Mouse (Mus musculus) C2C12 (cell line): ENCODE data around the gene Elmo3. TPM values are rescaled to one million over a fixed set of nuclear protein-coding genes. Genes with fewer than 3 reads are reported as not detected.

ENCODE experiments used
- H3K27me3 ChIP-seq: one replicate; pipeline ENCODE4 v1.6.1; 2011; ENCODE audit not compliant: control insufficient read depth, insufficient read depth, insufficient read length
- H3K36me3 ChIP-seq: one replicate; pipeline ENCODE4 v1.6.1; 2011; ENCODE audit not compliant: control insufficient read depth, insufficient read depth
- H3K4me3 ChIP-seq: one replicate; pipeline ENCODE4 v1.5.1; 2011; ENCODE audit warnings: mild to moderate bottlenecking, control low read depth; ENCODE audit not compliant: poor library complexity, insufficient read depth, severe bottlenecking
- H3K79me2 ChIP-seq: one replicate; pipeline ENCODE4 v1.6.1; 2011; ENCODE audit not compliant: control insufficient read depth, insufficient read depth
- H3K79me3 ChIP-seq: one replicate; pipeline ENCODE4 v1.6.1; 2011; ENCODE audit warnings: low read depth, control low read depth
- H3ac ChIP-seq: one replicate; pipeline ENCODE3; 2011; ENCODE audit warnings: low read depth; ENCODE audit not compliant: control insufficient read depth, insufficient read length
- CEBPB ChIP-seq: IDR thresholded peaks from one replicate; pipeline ENCODE4 v1.6.1; 2011; ENCODE audit warnings: low read depth, mild to moderate bottlenecking, control low read depth, moderate library complexity
- CTCF ChIP-seq: IDR thresholded peaks from one replicate; pipeline ENCODE4 v1.5.1; 2011; ENCODE audit not compliant: control insufficient read depth, insufficient read depth, insufficient read length
- FOSL1 ChIP-seq: IDR thresholded peaks from one replicate; pipeline ENCODE4 v1.8.0; 2011; ENCODE audit warnings: mild to moderate bottlenecking, low read length; ENCODE audit not compliant: poor library complexity, insufficient read depth, severe bottlenecking
- MAX ChIP-seq: IDR thresholded peaks from one replicate; pipeline ENCODE4 v1.6.1; 2011; ENCODE audit warnings: mild to moderate bottlenecking, control low read depth
- MYOD1 ChIP-seq: IDR thresholded peaks from one replicate; pipeline ENCODE4 v1.6.1; 2011; ENCODE audit warnings: low read depth; ENCODE audit not compliant: control insufficient read depth, insufficient read length
- MYOG ChIP-seq: IDR thresholded peaks from one replicate; pipeline ENCODE4 v1.6.1; 2011; ENCODE audit not compliant: control insufficient read depth, insufficient read length; ENCODE audit errors: extremely low read depth
- USF1 ChIP-seq: IDR thresholded peaks from one replicate; pipeline ENCODE4 v1.6.1; 2011; ENCODE audit warnings: low read depth, mild to moderate bottlenecking, control low read depth, moderate library complexity
- polyA plus RNA-seq: library from polyadenylated mRNA; unstranded; fragments of >200 nt; fragmentation: generic; extraction: Trizol; gene quantifications from one replicate; pipeline ENCODE4 v1.2.1, GENCODE M21; 2012; ENCODE audit warnings: missing spikeins

Gene Elmo3
- polyA plus RNA-seq, 1 experiment: 0.50 TPM

DNA sequence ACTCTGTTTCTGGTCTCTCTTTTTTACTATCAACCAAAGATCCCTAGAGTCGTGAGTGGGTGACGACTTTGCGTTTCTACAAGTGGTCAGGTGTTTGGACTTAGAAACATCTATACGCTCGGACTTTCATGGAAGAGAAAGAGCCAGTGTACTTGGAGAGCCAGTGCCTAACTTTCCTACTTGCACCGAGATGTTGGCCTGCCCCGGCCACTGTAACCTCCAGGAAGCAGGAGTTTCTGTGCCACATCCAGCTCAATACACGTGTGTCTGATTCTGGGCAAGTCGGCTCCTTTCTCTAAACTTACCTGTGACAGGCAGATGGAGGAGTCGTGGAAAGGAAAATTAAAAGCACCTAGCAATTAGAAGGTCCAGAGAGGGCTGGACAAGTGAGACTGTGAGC is 29.6 kb upstream of the Elmo3 start, which contains the start of gene Nol3:
Gene Nol3, plus strand, starts transcription at position 301 of the 400 bp plus-strand sequence.
- Histone ChIP-seq H3K79me3 (no peaks in the 10 kb centered on the region), H3K36me3 (peaks cover 14% of the 10 kb centered on the region), H3K27me3 (no peaks in the 10 kb centered on the region), H3ac (peak within 1 kb of the TSS; percentile 20), H3K79me2 (no peaks in the 10 kb centered on the region), H3K4me3 (peak within 1 kb of the TSS; percentile 23)
- TF ChIP-seq CTCF (no peak), MYOD1 (no peak), USF1 (no peak), MYOG (no peak), CEBPB (no peak), MAX (no peak), FOSL1 (no peak)

DNA sequence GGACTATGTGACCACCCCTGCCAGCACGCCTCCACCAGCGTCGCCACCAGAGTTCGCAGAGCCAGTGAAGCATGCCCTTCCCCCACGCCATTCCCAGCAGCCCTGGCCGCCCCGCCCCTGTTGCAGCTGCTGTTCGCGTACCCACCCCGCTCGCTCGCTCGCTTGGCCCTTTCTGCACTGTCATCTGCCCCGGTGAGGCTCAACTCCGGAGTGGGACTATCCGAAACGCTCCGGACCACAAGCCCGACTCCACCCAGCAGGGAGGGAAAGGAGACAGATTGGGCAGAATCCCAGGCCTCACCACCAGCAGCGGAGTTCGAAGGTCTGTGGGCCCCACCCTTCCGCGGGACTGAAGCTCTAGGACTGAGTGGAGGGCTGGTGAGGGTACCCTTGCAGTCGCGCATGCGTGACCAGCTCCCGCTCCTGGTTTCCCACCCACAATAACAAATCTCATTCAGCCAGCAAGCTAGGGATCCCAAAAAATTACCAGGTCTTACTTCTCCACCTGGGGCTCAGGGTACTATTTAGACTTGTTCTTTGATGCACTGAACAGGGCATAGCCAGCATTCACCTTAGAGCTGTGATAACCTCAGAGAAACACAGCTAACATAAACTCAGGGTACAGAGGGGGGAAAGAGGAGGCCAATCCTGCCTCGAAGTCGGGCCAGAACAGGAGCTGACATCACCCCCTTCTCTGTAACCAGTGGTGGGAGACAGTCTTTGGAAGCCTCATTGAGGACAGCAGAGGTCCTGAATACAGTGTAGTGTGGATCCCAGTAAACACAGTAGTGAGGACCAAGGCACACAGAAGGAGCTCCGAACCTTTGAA is 28.9 kb upstream of the Elmo3 start:
- peak overlapping the region; percentile 23 for H3K4me3 ChIP-seq
- no peaks in the 10 kb centered on the region for H3K79me2 ChIP-seq
- H3K27me3 ChIP-seq: no peaks in the 10 kb centered on the region
- H3K79me3 ChIP-seq: no peaks in the 10 kb centered on the region
- H3K36me3 ChIP-seq: peaks cover 15% of the 10 kb centered on the region
- peak overlapping the region; percentile 20 for H3ac ChIP-seq
- TF ChIP-seq MYOD1 (peak; percentile 88), CTCF (no peak)

DNA sequence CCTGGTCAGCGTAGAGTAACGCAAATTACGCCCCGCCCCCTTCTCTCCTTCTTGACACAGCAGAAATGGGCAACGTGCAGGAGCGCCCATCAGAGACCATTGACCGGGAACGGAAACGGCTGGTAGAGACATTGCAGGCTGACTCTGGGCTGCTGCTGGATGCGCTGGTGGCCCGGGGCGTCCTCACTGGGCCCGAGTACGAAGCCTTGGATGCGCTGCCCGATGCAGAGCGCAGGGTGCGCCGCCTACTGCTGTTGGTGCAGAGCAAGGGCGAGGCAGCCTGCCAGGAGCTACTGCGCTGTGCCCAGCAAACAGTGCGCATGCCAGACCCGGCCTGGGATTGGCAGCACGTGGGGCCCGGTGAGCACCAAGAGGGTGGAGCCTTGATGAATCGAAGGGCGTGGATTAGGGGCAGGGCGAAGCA is 26.5 kb upstream of the Elmo3 start:
- Histone ChIP-seq H3ac (no peak overlapping the region), H3K79me2 (no peaks in the 10 kb centered on the region), H3K36me3 (peaks cover 28% of the 10 kb centered on the region), H3K79me3 (no peaks in the 10 kb centered on the region), H3K27me3 (no peaks in the 10 kb centered on the region), H3K4me3 (no peak overlapping the region)
- TF ChIP-seq CTCF: no peak
- TF ChIP-seq FOSL1: no peak
- TF ChIP-seq USF1: no peak
- no peak for TF ChIP-seq MAX
- no peak for TF ChIP-seq MYOD1

DNA sequence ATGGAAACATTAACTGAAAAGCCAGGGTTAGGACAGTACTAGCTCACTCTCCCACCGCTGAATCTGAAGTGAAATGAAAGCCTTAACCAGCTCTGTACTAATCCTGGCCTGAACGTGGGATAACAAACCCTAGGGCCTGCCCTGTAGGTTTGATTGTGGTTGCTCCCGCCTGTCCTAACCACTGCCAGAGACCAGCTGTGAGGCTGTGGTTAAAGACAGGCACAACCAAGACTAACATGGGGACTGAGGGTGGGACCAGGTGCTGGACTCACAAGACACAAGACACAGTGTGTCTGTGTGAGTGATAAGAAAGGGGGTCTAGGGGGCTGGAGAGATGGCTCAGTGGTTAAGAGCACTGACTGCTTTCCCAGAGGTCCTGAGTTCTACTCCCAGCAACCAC is 24.8 kb upstream of the Elmo3 start:
- Histone ChIP-seq H3K79me2 (no peaks in the 10 kb centered on the region), H3K36me3 (peaks cover 34% of the 10 kb centered on the region), H3K27me3 (no peaks in the 10 kb centered on the region), H3K79me3 (no peaks in the 10 kb centered on the region), H3ac (no peak overlapping the region), H3K4me3 (no peak overlapping the region)
- no peak for TF ChIP-seq MYOG
- TF ChIP-seq MYOD1: no peak
- TF ChIP-seq FOSL1: no peak
- TF ChIP-seq MAX: no peak
- TF ChIP-seq CTCF: no peak
- TF ChIP-seq USF1: no peak
- no peak for TF ChIP-seq CEBPB

DNA sequence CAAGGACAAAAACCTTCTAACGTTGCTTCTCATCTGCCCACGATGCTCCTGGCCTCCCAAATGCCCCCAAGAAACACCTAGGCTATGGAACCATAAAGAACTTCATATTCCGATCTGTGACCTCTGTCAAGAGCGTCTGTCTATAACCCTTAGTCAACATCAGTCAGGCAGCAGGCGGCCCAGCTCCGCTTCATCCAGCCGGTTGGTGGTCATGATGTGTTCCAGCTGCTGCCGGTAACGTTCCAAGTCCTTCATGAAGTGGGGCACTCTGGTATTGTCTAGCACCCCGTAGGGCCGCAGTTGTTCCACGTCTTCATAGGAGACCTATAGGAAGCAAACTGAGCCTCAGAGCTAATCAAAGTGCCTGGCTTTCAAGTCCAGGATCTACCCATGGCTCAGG is 23.6 kb upstream of the Elmo3 start:
- Histone ChIP-seq H3K79me2 (peaks cover 10% of the 10 kb centered on the region), H3K4me3 (no peak overlapping the region), H3K36me3 (peaks cover 34% of the 10 kb centered on the region), H3K27me3 (no peaks in the 10 kb centered on the region), H3ac (no peak overlapping the region), H3K79me3 (peaks cover 5% of the 10 kb centered on the region)
- no peak for TF ChIP-seq FOSL1
- no peak for TF ChIP-seq CEBPB
- TF ChIP-seq USF1: no peak
- no peak for TF ChIP-seq CTCF
- TF ChIP-seq MYOD1: no peak
- TF ChIP-seq MYOG: no peak
- TF ChIP-seq MAX: no peak
